Mouse (Mus musculus) gastrocnemius, adult 18-20 months (tissue): ENCODE data around the gene Als2cr12. TPM values are rescaled to one million over a fixed set of nuclear protein-coding genes. Genes with fewer than 3 reads are reported as not detected.
"Not testable (repeated sequence)": the region's sequence is repeated elsewhere in the genome, so short reads cannot be mapped to it uniquely, and the experiment has no call there.

Experiments used
- DNase-seq: peaks from one replicate; pipeline ENCODE4 v3.0.0; 2021; ENCODE audit warnings: low spot score
- long read RNA-seq, 2 experiments: library from polyadenylated mRNA; stranded (forward); transcript quantifications; one replicate each; pipeline ENCODE4 v2.0.0; 2021
- total RNA-seq, 2 experiments: library from RNA; stranded (reverse); gene quantifications; 2 replicates each; pipeline ENCODE4 v1.2.3; 2021

Gene Als2cr12
- not detected for total RNA-seq
- long read RNA-seq, experiment 1 = 0 reads
- long read RNA-seq, experiment 2 = 0 reads

- not testable (repeated sequence) for DNase-seq
These were observed at the start of gene Als2cr12 for GRCm38 (mm10) chr1:58695810-58696209. Als2cr12 (minus strand) TSS chr1:58695989.

GRCm38 (mm10) chr1:58744645-58745044 lies 48.9 kb upstream of the Als2cr12 start:
- peak; percentile 39 for DNase-seq

- no peak for DNase-seq
These were observed 47.5 kb upstream of the Als2cr12 start for GRCm38 (mm10) chr1:58743252-58743651.

- DNase-seq = no peak
These were observed 46.8 kb upstream of the Als2cr12 start for GRCm38 (mm10) chr1:58742571-58743021.

GRCm38 (mm10) chr1:58739529-58739928 lies 43.7 kb upstream of the Als2cr12 start:
- no peak for DNase-seq

GRCm38 (mm10) chr1:58736968-58737367 lies 41.2 kb upstream of the Als2cr12 start:
- DNase-seq = no peak

- no peak for DNase-seq
These were observed 40.2 kb upstream of the Als2cr12 start for GRCm38 (mm10) chr1:58735962-58736361.

GRCm38 (mm10) chr1:58734043-58734920 lies 38.5 kb upstream of the Als2cr12 start:
- no peak for DNase-seq

- DNase-seq = no peak
These were observed 37.8 kb upstream of the Als2cr12 start for GRCm38 (mm10) chr1:58733636-58734035.

- no peak for DNase-seq
These were observed 32.7 kb upstream of the Als2cr12 start for GRCm38 (mm10) chr1:58728590-58728868.

GRCm38 (mm10) chr1:58727747-58728589 lies 32.2 kb upstream of the Als2cr12 start:
- DNase-seq = no peak

- DNase-seq = no peak
These were observed 31.4 kb upstream of the Als2cr12 start for GRCm38 (mm10) chr1:58727019-58727746.

GRCm38 (mm10) chr1:58725767-58726166 lies 30.0 kb upstream of the Als2cr12 start:
- DNase-seq = no peak

- no peak for DNase-seq
These were observed 29.3 kb upstream of the Als2cr12 start for GRCm38 (mm10) chr1:58725095-58725494.

GRCm38 (mm10) chr1:58724533-58724932 lies 28.7 kb upstream of the Als2cr12 start:
- no peak for DNase-seq

- no peak for DNase-seq
These were observed 28.1 kb upstream of the Als2cr12 start for GRCm38 (mm10) chr1:58723809-58724405.

GRCm38 (mm10) chr1:58723062-58723808 lies 27.4 kb upstream of the Als2cr12 start:
- DNase-seq = no peak

- peak; percentile 40 for DNase-seq
These were observed 26.5 kb upstream of the Als2cr12 start for GRCm38 (mm10) chr1:58722115-58722938.

- DNase-seq = no peak
These were observed 25.2 kb upstream of the Als2cr12 start for GRCm38 (mm10) chr1:58720988-58721387.

GRCm38 (mm10) chr1:58720090-58720489 lies 24.3 kb upstream of the Als2cr12 start:
- DNase-seq = no peak
